Mouse (Mus musculus) mouse trophoblast stem cell (cell line): ENCODE results near the gene Dpysl5.

Experiments
- in situ Hi-C, 2 experiments: fragments of 300-500 bp; cut with MseI, MboI; formaldehyde crosslinking; loops; 2 replicates in 1 of 2; 3 replicates in 1 of 2; pipeline ENCODE4 v1.15.1; 2025

Dpysl5 gene

GRCm38 (mm10) chr5:30762815-30763510 is 51.6 kb downstream of the Dpysl5 start:
- in situ Hi-C loops = no loop called here

- in situ Hi-C loops = no loop called here
These were observed 52.1 kb downstream of the Dpysl5 start for GRCm38 (mm10) chr5:30763511-30763830.

GRCm38 (mm10) chr5:30765596-30766370 is 54.4 kb downstream of the Dpysl5 start:
- in situ Hi-C loops = no loop called here

- in situ Hi-C loops = no loop called here
These were observed 56.7 kb downstream of the Dpysl5 start for GRCm38 (mm10) chr5:30768082-30768481.

GRCm38 (mm10) chr5:30768598-30768997 is 57.2 kb downstream of the Dpysl5 start:
- in situ Hi-C loops = no loop called here

GRCm38 (mm10) chr5:30769075-30769474 is 57.7 kb downstream of the Dpysl5 start:
- in situ Hi-C loops = no loop called here

GRCm38 (mm10) chr5:30774601-30775371 is 63.4 kb downstream of the Dpysl5 start:
- in situ Hi-C loops = loop anchor here (5.0 kb wide), 1 partner anchor 62 kb away; the partner anchor contains the start of gene Dpysl5 (in 2 of the 2)

GRCm38 (mm10) chr5:30780699-30781098 is 69.3 kb downstream of the Dpysl5 start:
- in situ Hi-C loops = no loop called here

GRCm38 (mm10) chr5:30781147-30781546 is 69.8 kb downstream of the Dpysl5 start:
- in situ Hi-C loops = no loop called here

- in situ Hi-C loops = no loop called here
These were observed 76.0 kb downstream of the Dpysl5 start for GRCm38 (mm10) chr5:30787381-30787780.

GRCm38 (mm10) chr5:30790047-30790446 is 78.7 kb downstream of the Dpysl5 start:
- in situ Hi-C loops = no loop called here

GRCm38 (mm10) chr5:30796125-30796524 is 84.8 kb downstream of the Dpysl5 start:
- in situ Hi-C loops = no loop called here

GRCm38 (mm10) chr5:30797482-30797881 is 86.1 kb downstream of the Dpysl5 start:
- in situ Hi-C loops = no loop called here

GRCm38 (mm10) chr5:30797982-30798381 is 86.6 kb downstream of the Dpysl5 start:
- in situ Hi-C loops = no loop called here

GRCm38 (mm10) chr5:30798965-30799364 is 87.6 kb downstream of the Dpysl5 start:
- in situ Hi-C loops = no loop called here

GRCm38 (mm10) chr5:30802724-30803467 is 91.5 kb downstream of the Dpysl5 start:
- in situ Hi-C loops = loop anchor here in 1 of 2 experiments (10.0 kb wide), 1 partner anchor 192 kb away; no protein-coding TSS in a partner anchor

- in situ Hi-C loops = loop anchor here in 1 of 2 experiments (5.0 to 10.0 kb wide), 2 partner anchors 51 to 189 kb away; no protein-coding TSS in a partner anchor
These were observed 94.7 kb downstream of the Dpysl5 start for GRCm38 (mm10) chr5:30806106-30806505.

GRCm38 (mm10) chr5:30814424-30815119 is 103.2 kb downstream of the Dpysl5 start, which contains the start of gene Mapre3:
Gene Mapre3 (plus strand): TSS chr5:30814641.
- in situ Hi-C loops = no loop called here

- in situ Hi-C loops = no loop called here
These were observed 103.7 kb downstream of the Dpysl5 start for GRCm38 (mm10) chr5:30815120-30815465.

GRCm38 (mm10) chr5:30816261-30816791 is 105.0 kb downstream of the Dpysl5 start:
- in situ Hi-C loops = no loop called here
